Mouse (Mus musculus) thymus, adult 2 months (tissue): Measurements from ENCODE around the gene Uhrf1.

ENCODE experiments used
- CTCF ChIP-seq: fragments of 200-500 bp; IDR thresholded peaks from 2 replicates; pipeline ENCODE4 v1.5.1; 2012; ENCODE audit warnings: mild to moderate bottlenecking, control low read depth, low read length, moderate library complexity, borderline replicate concordance; ENCODE audit not compliant: control insufficient read depth, poor library complexity, insufficient read depth; ENCODE audit errors: extremely low read depth
- POLR2A ChIP-seq: fragments of 200-500 bp; IDR thresholded peaks from 2 replicates; pipeline ENCODE4 v1.6.1; 2012; ENCODE audit warnings: mild to moderate bottlenecking, low read length, control low read depth, moderate library complexity; ENCODE audit not compliant: control insufficient read depth, poor library complexity, insufficient read depth; ENCODE audit errors: extremely low read depth

- TF ChIP-seq CTCF (no peak), POLR2A (no peak)
Observed at GRCm38 (mm10) chr17:56309191-56309945, 6.2 kb downstream of the Uhrf1 start.
